Mouse (Mus musculus): ENCODE data around the gene Actg1. TPM values are rescaled to one million over a fixed set of nuclear protein-coding genes. Genes with fewer than 3 reads are reported as not detected.

The Actg1 gene
- polyA plus RNA-seq (2016; fragmentation: Nextera tagmentation; extraction: Ambion mirVana): 2,805 and 2,814 TPM in 2 replicates

- peak; percentile 49 for ATAC-seq (ENCODE audit: insufficient number of reproducible peaks, insufficient read depth, low FRiP score, low TSS enrichment, low read depth)
- Histone ChIP-seq H3K4me2 (peak within 1 kb of the TSS; percentile 90), H3K36me3 (peaks cover 26% of the 10 kb centered on the region), H3K9ac (replicated peaks) (peak within 1 kb of the TSS; percentile 100), H3K9me3 (no peaks in the 10 kb centered on the region), H3K4me1 (replicated peaks) (peaks cover 37% of the 10 kb centered on the region), H3K4me3 (replicated peaks) (peak within 1 kb of the TSS; percentile 100), H3K27me3 (no peaks in the 10 kb centered on the region), H3K27ac (peak within 1 kb of the TSS; percentile 100)
- WGBS: 1% methylated on average over 96 of the region's 103 CpGs
Observed at GRCm38 (mm10) chr11:120347791-120348683, at the start of gene Actg1. Gene Actg1, minus strand, starts transcription at chr11:120348542.

DNA sequence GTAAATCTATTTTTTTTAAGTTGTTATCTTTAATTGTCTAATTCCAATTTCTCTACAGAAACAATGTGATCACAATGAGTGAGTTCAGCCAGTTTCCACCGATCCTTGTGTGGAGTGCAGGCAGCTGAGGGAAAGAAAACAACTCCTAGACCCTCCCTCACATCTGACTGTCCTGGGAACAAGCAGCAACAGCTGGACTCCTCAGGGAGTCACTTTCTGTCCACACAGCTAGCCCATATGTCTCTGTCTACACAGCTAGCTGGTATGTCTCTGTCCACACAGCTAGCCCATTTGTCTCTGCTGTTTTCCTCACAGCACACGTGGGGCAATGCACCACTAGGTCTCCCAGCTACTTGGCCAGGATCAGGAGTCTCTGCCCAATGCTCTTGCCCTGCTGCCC, 49.3 kb upstream of the Actg1 start:
- Histone ChIP-seq H3K27ac (no peak overlapping the region), H3K4me2 (no peak overlapping the region), H3K36me3 (peaks cover 95% of the 10 kb centered on the region), H3K9me3 (no peaks in the 10 kb centered on the region), H3K27me3 (no peaks in the 10 kb centered on the region), H3K4me1 (replicated peaks) (peaks cover 3% of the 10 kb centered on the region), H3K9ac (replicated peaks) (no peak overlapping the region), H3K4me3 (replicated peaks) (no peak overlapping the region)
- 81% methylated on average over 2 of the region's 2 CpGs for WGBS
- no peak for ATAC-seq (ENCODE audit: insufficient number of reproducible peaks, insufficient read depth, low FRiP score, low TSS enrichment, low read depth)

DNA sequence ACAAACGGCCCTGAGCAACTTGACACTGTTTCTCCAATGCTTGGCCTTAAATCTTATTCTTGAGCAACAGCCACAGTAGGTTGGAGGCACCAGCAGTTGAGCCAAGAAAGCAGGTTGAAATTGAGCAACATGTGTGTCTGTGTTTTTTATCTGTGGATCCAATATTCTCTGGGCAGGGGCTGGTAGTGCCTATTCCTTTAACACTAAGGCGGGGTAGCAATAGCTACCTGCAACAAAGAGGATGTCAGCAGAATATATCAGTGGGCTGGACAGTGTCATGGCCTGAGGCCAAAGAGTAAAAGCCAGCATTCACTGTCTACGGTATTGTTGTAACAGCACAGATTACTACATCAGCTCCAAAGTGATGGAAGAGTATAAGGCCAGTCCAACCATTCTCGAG, 47.3 kb upstream of the Actg1 start:
- H3K27me3 ChIP-seq: no peaks in the 10 kb centered on the region
- no peak overlapping the region for H3K27ac ChIP-seq
- H3K4me1 ChIP-seq (replicated peaks): peaks cover 9% of the 10 kb centered on the region
- no peak overlapping the region for H3K9ac ChIP-seq (replicated peaks)
- H3K4me2 ChIP-seq: no peak overlapping the region
- 82% methylated on average over 4 of the region's 4 CpGs for WGBS
- no peaks in the 10 kb centered on the region for H3K9me3 ChIP-seq
- no peak overlapping the region for H3K4me3 ChIP-seq (replicated peaks)
- peaks cover 89% of the 10 kb centered on the region for H3K36me3 ChIP-seq
- ATAC-seq (ENCODE audit: insufficient number of reproducible peaks, insufficient read depth, low FRiP score, low TSS enrichment, low read depth): no peak

GRCm38 (mm10) chr11:120388580-120388979, 40.2 kb upstream of the Actg1 start:
- Histone ChIP-seq H3K27me3 (no peaks in the 10 kb centered on the region), H3K36me3 (peaks cover 84% of the 10 kb centered on the region), H3K9ac (replicated peaks) (no peak overlapping the region), H3K9me3 (no peaks in the 10 kb centered on the region), H3K27ac (no peak overlapping the region), H3K4me2 (no peak overlapping the region), H3K4me1 (replicated peaks) (peaks cover 9% of the 10 kb centered on the region), H3K4me3 (replicated peaks) (no peak overlapping the region)
- no peak for ATAC-seq (ENCODE audit: insufficient number of reproducible peaks, insufficient read depth, low FRiP score, low TSS enrichment, low read depth)
- WGBS: 90% methylated on average over 9 of the region's 9 CpGs

GRCm38 (mm10) chr11:120387157-120387556, 38.8 kb upstream of the Actg1 start:
- 74% methylated on average over 2 of the region's 2 CpGs for WGBS
- Histone ChIP-seq H3K9ac (replicated peaks) (no peak overlapping the region), H3K27ac (no peak overlapping the region), H3K9me3 (no peaks in the 10 kb centered on the region), H3K27me3 (no peaks in the 10 kb centered on the region), H3K4me3 (replicated peaks) (no peak overlapping the region), H3K36me3 (peaks cover 84% of the 10 kb centered on the region), H3K4me1 (replicated peaks) (peaks cover 2% of the 10 kb centered on the region; the same call in 1 of the 2 replicates), H3K4me2 (no peak overlapping the region)
- ATAC-seq (ENCODE audit: insufficient number of reproducible peaks, insufficient read depth, low FRiP score, low TSS enrichment, low read depth): no peak

DNA sequence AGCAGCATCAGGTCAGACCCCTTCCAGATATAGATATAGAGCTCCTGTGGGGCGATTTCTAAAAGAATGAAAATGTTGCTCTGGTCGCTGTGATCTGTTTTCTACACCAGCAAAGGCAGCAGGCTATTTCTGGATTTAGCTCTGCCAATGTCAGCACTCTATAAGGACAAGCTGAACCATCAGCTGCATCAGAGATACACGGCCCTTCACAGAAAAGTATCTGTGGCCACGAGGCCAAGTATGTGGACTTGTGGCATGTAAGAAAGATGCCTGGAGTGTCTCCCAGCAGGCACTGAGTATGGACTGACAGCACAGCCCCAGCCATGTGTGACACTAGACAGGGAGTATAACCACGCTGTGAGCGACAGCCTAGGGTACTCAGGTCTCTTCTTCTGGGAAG, 38.3 kb upstream of the Actg1 start:
- no peaks in the 10 kb centered on the region for H3K27me3 ChIP-seq
- WGBS: 96% methylated on average over 6 of the region's 6 CpGs
- no peaks in the 10 kb centered on the region for H3K9me3 ChIP-seq
- no peaks in the 10 kb centered on the region for H3K4me1 ChIP-seq (replicated peaks)
- ATAC-seq (ENCODE audit: insufficient number of reproducible peaks, insufficient read depth, low FRiP score, low TSS enrichment, low read depth): no peak
- no peak overlapping the region for H3K9ac ChIP-seq (replicated peaks)
- H3K36me3 ChIP-seq: peaks cover 84% of the 10 kb centered on the region
- no peak overlapping the region for H3K4me3 ChIP-seq (replicated peaks)
- H3K27ac ChIP-seq: no peak overlapping the region
- no peak overlapping the region for H3K4me2 ChIP-seq

GRCm38 (mm10) chr11:120382509-120382908, 34.2 kb upstream of the Actg1 start:
- Histone ChIP-seq H3K4me3 (replicated peaks) (no peak overlapping the region), H3K4me1 (replicated peaks) (peaks cover 17% of the 10 kb centered on the region), H3K9me3 (no peaks in the 10 kb centered on the region), H3K9ac (replicated peaks) (no peak overlapping the region), H3K27me3 (no peaks in the 10 kb centered on the region), H3K36me3 (peaks cover 75% of the 10 kb centered on the region), H3K27ac (no peak overlapping the region), H3K4me2 (no peak overlapping the region)
- 89% methylated on average over 9 of the region's 9 CpGs for WGBS
- ATAC-seq (ENCODE audit: insufficient number of reproducible peaks, insufficient read depth, low FRiP score, low TSS enrichment, low read depth): no peak

- ATAC-seq (ENCODE audit: insufficient number of reproducible peaks, insufficient read depth, low FRiP score, low TSS enrichment, low read depth): no peak
- no peak overlapping the region for H3K9ac ChIP-seq (replicated peaks)
- no peaks in the 10 kb centered on the region for H3K27me3 ChIP-seq
- H3K4me3 ChIP-seq (replicated peaks): no peak overlapping the region
- H3K4me1 ChIP-seq (replicated peaks): peaks cover 22% of the 10 kb centered on the region
- H3K9me3 ChIP-seq: no peaks in the 10 kb centered on the region
- H3K36me3 ChIP-seq: peaks cover 73% of the 10 kb centered on the region
- no peak overlapping the region for H3K4me2 ChIP-seq
- 92% methylated on average over 4 of the region's 4 CpGs for WGBS
- H3K27ac ChIP-seq: no peak overlapping the region
Observed at GRCm38 (mm10) chr11:120381157-120381556, 32.8 kb upstream of the Actg1 start.

GRCm38 (mm10) chr11:120380271-120380670, 31.9 kb upstream of the Actg1 start:
- peaks cover 73% of the 10 kb centered on the region for H3K36me3 ChIP-seq
- no peak overlapping the region for H3K4me2 ChIP-seq
- H3K27me3 ChIP-seq: no peaks in the 10 kb centered on the region
- no peak overlapping the region for H3K4me3 ChIP-seq (replicated peaks)
- H3K27ac ChIP-seq: no peak overlapping the region
- H3K9me3 ChIP-seq: no peaks in the 10 kb centered on the region
- peaks cover 22% of the 10 kb centered on the region for H3K4me1 ChIP-seq (replicated peaks)
- ATAC-seq (ENCODE audit: insufficient number of reproducible peaks, insufficient read depth, low FRiP score, low TSS enrichment, low read depth): no peak
- WGBS: 96% methylated on average over 3 of the region's 3 CpGs
- H3K9ac ChIP-seq (replicated peaks): no peak overlapping the region

DNA sequence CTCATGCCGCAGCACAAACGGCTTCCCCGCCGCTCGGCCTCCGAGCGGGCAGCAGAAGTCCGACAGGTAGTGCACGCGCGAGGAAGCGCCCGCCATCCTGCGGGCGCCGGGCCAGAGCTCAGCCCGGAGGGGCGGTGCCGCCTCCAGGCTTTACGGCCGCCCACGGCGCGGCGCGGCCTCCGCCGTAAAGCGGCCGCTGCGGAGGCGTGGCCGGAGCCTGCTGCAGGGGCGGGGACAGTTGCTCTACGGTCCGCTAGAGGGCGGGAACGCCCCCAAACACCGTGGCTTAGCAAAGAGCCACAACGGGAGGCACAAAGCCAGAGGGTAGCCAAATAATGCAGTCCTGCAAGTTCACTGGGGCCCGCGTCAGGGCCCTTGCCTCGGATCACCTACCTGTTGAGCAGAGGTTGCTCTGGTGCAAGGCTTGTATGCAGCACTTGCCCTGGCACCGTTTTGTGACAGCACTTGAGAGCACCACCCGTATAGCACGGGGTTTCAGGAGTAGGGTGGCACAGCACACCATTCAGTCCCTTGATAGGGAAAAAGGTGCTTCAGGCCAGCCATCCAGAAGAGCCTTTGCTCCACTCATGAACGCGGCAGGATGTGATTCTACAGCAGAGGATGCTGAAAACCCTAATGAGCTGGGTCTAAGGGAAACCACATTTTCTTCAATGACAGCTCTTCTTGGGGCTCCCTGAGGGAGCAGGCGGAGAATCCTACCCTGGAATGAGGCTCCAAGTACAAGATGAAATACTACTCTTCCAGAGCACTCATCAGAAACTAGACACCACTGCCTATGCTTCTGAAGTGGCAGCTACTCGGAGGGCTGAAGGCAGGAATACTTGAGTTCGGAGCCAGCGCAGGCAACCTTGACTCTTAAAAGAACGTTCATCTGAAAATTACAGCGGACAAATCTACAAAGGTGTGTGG, 30.5 kb upstream of the Actg1 start, which contains the start of gene Faap100:
TSS of gene Faap100 (minus strand) at position 154 of the 930 bp plus-strand sequence.
- no peaks in the 10 kb centered on the region for H3K27me3 ChIP-seq
- WGBS: 8% methylated on average over 54 of the region's 54 CpGs
- ATAC-seq (ENCODE audit: insufficient number of reproducible peaks, insufficient read depth, low FRiP score, low TSS enrichment, low read depth): peak; percentile 85
- peak within 1 kb of the TSS; percentile 94 for H3K4me3 ChIP-seq (replicated peaks)
- H3K27ac ChIP-seq: peak within 1 kb of the TSS; percentile 81
- H3K36me3 ChIP-seq: peaks cover 73% of the 10 kb centered on the region
- H3K4me1 ChIP-seq (replicated peaks): peaks cover 22% of the 10 kb centered on the region
- peak within 1 kb of the TSS; percentile 81 for H3K4me2 ChIP-seq
- H3K9me3 ChIP-seq: no peaks in the 10 kb centered on the region
- H3K9ac ChIP-seq (replicated peaks): peak within 1 kb of the TSS; percentile 85

DNA sequence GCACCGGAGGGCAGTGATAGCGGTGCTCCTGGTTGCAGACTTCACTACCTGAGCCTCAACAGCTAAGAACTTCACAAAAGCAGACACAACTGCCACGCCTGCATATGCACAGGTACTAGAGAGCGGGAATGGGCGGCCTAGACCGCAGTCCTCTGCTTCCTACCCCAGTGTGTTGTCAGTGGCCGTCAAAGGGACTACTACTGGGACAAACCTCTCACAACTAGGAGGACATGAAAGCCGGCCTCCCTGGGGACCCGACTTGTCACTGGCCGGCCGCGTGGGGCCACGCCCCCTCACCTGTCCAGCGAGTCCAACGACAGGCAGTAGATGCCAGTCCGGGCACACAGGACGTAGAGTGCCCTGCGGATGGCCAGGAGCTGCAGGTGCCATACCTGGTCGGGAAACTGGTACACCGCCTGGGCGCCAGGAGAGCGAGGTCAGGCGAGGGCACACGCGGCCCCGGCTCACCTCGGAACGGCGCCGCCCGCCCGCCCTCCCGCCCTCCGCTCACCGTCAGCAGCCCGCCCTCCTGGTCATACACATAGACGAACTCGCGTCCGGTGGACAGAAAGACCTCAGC, 29.8 kb upstream of the Actg1 start:
- H3K4me2 ChIP-seq: peak overlapping the region; percentile 81
- WGBS: 3% methylated on average over 36 of the region's 40 CpGs
- peaks cover 73% of the 10 kb centered on the region for H3K36me3 ChIP-seq
- no peaks in the 10 kb centered on the region for H3K27me3 ChIP-seq
- peak overlapping the region; percentile 94 for H3K4me3 ChIP-seq (replicated peaks)
- H3K27ac ChIP-seq: peak overlapping the region; percentile 81
- no peaks in the 10 kb centered on the region for H3K9me3 ChIP-seq
- ATAC-seq (ENCODE audit: insufficient number of reproducible peaks, insufficient read depth, low FRiP score, low TSS enrichment, low read depth): peak; percentile 37
- peak overlapping the region; percentile 85 for H3K9ac ChIP-seq (replicated peaks)
- H3K4me1 ChIP-seq (replicated peaks): peaks cover 22% of the 10 kb centered on the region

Measured in limb, embryonic 12.5 days (tissue).